Mouse (Mus musculus) brown adipose tissue, adult 24 weeks (tissue): ENCODE data around the gene Fam53b. TPM values are rescaled to one million over a fixed set of nuclear protein-coding genes. Genes with fewer than 3 reads are reported as not detected.

Source experiments
- H3K27ac ChIP-seq: fragments of 200-500 bp; replicated peaks from 2 replicates; pipeline ENCODE4 v1.5.1; 2012; ENCODE audit warnings: low read depth, mild to moderate bottlenecking, low read length
- H3K4me1 ChIP-seq: fragments of 200-500 bp; 2 replicates; pipeline ENCODE4 v1.6.1; 2012; ENCODE audit warnings: low read length, mixed read lengths; ENCODE audit not compliant: control insufficient read depth, insufficient read depth, insufficient read length
- H3K4me3 ChIP-seq: fragments of 200-500 bp; 2 replicates; pipeline ENCODE4 v1.5.1; 2012; ENCODE audit warnings: low read depth, mild to moderate bottlenecking, low read length, moderate library complexity; ENCODE audit not compliant: insufficient read depth
- polyA plus RNA-seq: library from polyadenylated mRNA; stranded (reverse); fragments of >200 nt; gene quantifications from 2 replicates; pipeline ENCODE4 v1.2.4, GENCODE M21; 2012; ENCODE audit not compliant: missing spikeins, insufficient read depth, insufficient read length

The Fam53b gene
- polyA plus RNA-seq, 1 experiment = 44.1 TPM

DNA sequence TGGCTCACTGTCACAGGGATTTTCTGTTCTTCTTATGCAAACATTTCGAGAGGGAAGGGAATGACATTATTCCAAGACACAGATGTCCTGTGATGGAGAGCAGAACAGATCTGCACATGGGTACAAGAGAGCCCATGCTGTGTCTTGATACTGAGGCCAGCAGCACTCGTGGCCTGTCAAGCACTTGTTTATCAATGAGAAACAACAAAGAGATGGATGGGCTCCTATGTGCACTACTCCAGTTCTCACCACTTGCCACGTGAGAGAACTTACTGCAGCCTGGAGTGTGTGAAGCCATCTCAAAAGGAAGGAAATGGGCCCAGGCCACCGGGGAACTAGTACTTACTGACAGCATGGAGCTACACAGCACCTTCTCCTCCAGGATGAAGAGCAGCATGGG is 27.2 kb downstream of the Fam53b start:
- Histone ChIP-seq H3K27ac (peak overlapping the region; percentile 96), H3K4me3 (no peak overlapping the region), H3K4me1 (peaks cover 68% of the 10 kb centered on the region)

DNA sequence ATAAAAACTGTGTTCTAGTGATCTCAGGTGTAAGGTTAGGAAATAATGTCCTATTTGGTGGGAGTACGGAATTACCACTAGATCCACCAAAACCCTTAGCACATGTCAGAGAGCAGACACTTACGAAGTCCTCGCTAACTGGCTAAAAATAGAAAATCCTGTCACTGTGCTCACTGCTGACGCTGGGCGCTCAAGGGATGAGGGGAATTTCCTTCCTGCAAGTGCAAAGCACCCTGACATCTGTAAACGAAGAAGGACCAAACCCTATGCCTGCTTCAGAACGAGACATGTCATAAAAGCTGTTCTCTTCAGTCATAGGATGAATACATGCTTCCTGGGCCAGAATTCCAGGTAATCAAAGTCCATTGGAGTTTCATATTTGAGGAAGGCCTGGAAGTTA is 27.7 kb downstream of the Fam53b start:
- Histone ChIP-seq H3K4me3 (no peak overlapping the region), H3K27ac (peak overlapping the region; percentile 96)

DNA sequence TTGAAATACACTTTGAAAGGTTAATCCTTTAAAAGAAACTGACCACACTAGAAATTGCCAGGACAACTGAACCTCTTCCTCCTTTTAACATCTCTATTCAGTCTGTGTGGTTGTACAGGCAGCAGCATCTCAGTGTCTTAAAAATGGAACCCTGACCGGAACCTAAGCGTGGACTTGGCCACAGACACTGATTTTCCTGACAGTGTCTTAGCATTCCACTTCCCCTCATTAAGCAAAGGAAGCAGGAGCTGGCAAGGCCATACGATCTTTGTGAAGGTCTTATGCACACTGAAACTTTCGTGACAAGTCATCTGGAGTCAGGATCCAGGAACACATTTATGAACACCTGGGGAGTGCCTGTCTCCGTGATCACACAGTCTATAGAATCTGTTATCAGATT is 29.6 kb downstream of the Fam53b start:
- H3K4me3 ChIP-seq = no peak overlapping the region
- peaks cover 67% of the 10 kb centered on the region for H3K4me1 ChIP-seq
- H3K27ac ChIP-seq = peak overlapping the region; percentile 19

More for the DNA sequence above, 27.7 kb downstream of the Fam53b start:
- H3K4me1 ChIP-seq = peaks cover 70% of the 10 kb centered on the region

DNA sequence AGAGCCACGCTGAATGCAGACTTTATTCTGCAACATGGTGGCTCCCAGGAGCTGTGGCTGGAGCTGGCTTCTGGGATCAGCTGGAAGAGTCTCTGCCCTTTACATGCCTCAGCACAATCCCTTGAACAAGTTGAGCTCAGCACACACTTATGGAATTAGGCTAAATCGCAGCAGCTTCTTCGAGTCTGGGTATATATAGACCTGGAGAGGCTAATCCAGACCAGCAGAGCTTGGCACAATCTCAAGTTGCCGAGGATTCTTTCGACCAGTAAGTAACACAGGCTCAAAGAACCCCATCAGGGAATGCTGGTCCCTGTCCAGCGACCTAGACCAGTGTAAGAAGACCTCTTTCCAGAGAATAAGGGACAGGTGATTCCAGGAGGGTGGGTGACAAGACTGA is 31.8 kb downstream of the Fam53b start:
- Histone ChIP-seq H3K4me1 (peaks cover 68% of the 10 kb centered on the region), H3K27ac (peak overlapping the region; percentile 18; the same call in 1 of the 2 replicates), H3K4me3 (no peak overlapping the region)

DNA sequence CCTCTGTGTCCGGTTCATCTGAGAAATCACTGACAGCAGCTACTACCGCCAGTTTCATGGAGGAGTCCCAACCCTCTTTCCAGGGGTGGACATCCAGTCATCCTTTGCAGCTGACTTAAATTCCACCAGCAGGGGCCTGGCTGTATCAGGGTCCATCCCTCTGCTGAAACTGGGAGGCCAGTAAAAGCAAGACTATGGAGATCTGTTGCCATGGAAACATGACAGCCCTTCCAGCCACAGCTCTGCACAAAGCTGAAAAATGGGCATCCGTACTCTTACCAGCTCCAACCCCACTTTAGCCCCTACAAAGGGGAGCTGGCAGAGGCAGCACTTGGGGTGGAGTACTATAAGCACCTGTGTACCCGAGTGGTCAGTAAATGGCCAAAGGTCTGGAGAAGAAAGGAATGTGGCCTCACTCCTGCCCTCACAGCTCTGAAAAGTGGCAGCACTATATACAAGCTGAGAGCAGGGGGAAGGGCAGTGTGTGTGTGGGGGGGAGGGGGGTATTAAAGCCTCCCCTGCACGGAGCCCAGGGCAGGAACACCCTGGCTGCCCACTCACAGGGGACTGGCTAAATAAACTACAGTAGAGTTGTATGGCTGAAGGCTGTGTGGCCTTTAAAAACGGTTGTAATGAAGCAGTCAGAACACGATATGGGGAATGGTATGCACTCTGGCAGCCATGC is 32.4 kb downstream of the Fam53b start:
- Histone ChIP-seq H3K4me1 (peaks cover 69% of the 10 kb centered on the region), H3K27ac (peak overlapping the region; percentile 42), H3K4me3 (no peak overlapping the region)

DNA sequence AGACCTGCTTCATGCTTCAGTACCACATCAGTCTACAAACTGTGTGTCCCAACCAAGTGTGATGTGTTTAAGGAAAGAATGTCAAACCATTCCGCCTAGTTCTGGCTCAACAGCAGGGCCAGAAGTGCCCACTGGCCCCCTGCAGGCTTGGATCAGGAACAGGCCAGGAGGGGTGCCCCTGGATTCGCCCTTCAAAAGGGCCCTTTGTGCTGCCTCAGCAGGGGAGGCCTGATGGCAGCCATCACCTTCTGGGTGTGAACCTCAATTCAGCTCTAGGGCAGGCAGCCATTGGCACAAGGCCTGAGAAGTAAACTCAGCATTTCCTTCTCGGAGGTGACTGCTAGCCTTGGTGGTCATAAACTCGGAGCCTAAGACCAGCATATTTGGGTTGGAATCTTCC is 33.1 kb downstream of the Fam53b start:
- no peak overlapping the region for H3K4me3 ChIP-seq
- peaks cover 72% of the 10 kb centered on the region for H3K4me1 ChIP-seq
- H3K27ac ChIP-seq = peak overlapping the region; percentile 42

DNA sequence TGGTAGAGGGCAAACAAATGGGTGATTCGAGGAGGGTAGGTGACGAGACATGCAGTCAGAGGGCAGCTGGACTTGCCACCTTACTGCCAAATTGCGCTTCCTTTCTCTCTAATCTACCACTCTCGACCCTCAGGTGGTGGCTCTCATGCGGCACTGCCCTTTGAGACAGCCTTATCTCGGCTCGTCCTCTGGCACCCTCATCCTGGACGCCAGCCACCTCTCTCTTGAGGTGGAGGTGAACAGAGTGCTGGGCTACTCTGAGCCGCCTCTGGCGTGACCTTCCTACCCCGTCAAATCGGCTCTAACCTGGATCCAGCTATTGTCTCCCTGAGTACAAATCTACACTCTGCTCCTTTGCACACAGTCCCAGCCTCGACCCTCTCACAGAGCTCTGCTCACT is 35.1 kb downstream of the Fam53b start:
- Histone ChIP-seq H3K4me1 (peaks cover 75% of the 10 kb centered on the region), H3K4me3 (no peak overlapping the region), H3K27ac (no peak overlapping the region)

DNA sequence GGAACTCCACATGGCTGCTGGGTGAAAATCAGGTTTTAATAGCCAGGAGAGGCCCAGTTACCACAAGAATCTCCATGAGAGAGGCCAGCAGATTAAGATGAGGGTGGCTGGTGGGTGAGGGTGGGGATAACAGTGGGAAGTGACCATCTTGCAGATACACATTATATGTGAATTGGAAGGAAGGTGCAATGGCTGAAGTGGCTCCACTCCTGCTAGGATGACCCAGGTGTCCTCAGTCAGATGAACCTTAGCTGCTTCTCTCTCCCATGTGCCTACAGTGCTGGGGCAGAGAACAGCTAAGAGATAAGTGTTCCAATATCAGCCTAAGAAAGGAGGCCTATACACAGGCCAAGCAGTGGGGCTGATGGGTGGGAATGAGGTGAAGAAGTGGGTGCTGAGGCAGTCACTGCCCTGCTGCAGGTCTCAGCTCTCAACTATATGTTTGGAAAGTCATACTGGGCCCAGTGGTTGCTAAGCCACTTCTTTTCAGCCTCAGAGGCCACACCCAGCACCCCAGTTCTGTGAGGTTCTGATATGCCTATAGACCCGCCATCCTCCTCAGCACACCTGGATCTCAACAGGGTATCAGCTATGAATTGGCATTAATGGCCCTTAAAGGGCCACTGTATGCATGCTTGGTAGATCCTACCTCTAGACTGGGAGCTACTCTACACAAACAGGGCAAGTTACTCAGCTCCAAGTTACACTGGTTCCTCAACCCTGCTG is 35.8 kb downstream of the Fam53b start:
- no peak overlapping the region for H3K4me3 ChIP-seq
- H3K27ac ChIP-seq = peak overlapping the region; percentile 90
- peaks cover 79% of the 10 kb centered on the region for H3K4me1 ChIP-seq

DNA sequence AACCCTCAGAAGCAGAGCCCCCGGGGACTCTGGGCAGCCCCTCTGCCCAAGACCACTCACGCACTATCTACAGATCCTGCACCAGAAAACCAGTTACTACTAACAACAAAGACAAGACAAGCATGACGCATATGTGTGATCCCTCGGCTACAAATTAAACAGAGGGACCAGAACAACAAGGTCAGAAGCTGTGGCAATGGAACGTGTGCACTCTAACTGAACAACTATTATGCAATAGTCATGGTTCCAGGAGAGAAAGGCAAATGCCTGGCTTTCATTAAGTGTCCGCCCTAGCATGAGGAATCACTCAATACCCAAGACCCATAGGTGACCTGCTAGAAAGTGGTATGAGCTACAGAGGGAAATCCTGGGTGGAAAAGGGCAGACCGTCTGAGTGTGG is 36.6 kb downstream of the Fam53b start:
- H3K4me1 ChIP-seq = peaks cover 78% of the 10 kb centered on the region
- H3K27ac ChIP-seq = peak overlapping the region; percentile 90
- H3K4me3 ChIP-seq = no peak overlapping the region

DNA sequence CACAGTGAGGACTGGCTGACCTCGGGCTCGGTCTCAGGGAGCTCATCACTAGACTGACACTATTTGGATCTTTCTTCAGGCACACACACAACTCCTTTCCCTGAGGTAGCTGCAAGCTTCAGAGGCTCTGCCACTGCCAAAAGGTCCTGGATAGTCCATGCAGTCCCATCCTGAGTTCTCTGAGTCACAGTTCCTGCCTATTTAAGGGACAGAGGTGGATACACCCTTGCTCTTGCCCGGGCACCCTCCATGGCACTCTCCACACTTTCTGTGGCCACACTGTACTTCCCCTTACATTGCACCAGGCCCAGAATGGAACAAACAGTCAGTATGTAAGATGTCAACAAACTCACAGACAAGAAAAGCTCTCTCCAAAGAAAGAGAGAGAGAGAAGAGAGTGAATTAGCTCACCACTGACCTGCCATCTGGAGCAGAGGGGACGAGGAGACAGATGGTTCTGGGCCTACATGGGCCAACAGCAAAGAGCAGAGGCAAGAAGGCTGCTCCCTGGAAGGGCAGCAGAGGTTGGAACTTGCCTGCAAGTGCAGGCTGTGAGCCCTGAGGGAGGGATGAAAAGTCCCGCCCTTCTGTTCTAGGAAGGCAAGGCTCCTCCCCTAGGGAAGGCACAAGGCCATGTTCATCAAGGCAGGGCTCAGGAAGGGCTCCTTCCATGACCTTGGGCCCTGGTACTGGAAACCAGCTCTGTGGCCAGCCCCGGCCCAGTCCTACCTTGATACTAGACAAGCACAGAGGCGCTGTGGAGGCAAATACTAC is 37.2 kb downstream of the Fam53b start:
- Histone ChIP-seq H3K27ac (peak overlapping the region; percentile 90), H3K4me1 (peaks cover 72% of the 10 kb centered on the region), H3K4me3 (peak overlapping the region; percentile 47)

DNA sequence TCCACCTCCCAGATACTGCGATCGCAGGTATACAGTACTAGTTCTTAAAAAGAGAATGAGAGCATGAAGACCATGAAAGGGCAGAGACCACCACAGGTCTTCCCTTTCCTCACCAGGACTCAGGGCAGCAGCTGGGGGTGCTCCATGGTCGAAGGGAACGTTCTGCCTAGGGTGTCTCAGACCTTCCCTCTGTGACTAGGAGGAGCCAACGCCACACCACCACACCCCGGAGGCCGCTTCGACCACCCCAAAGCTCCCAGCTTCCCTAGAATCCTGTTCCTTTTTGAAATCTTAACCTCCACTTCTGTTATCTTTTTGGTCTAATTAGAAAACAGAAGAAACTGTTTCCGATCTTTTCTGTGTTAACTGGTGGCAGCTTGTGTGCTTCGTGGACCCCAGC is 37.8 kb downstream of the Fam53b start:
- Histone ChIP-seq H3K4me1 (peaks cover 67% of the 10 kb centered on the region), H3K4me3 (peak overlapping the region; percentile 47), H3K27ac (peak overlapping the region; percentile 90)

DNA sequence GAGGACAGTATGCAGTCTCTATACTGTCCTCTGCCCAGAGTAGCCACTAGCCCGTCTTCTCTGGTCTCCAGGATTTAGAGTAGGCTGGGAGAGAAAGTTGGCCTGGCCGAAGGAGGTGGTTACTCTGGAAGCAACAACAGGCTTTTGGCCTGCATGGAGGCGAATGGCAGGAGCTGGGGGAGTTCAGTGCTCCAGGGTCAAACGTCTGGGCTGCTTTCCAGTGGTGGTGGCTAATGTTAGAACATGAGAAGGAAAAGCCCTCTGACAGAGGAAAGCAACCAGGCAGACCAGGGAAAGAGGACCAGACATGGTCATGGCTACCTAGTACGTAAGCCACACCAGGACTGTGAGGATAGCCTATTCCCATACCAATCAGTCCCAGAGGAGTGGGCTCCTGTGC is 38.4 kb downstream of the Fam53b start:
- Histone ChIP-seq H3K4me3 (peak overlapping the region; percentile 47), H3K27ac (peak overlapping the region; percentile 90), H3K4me1 (peaks cover 62% of the 10 kb centered on the region)

DNA sequence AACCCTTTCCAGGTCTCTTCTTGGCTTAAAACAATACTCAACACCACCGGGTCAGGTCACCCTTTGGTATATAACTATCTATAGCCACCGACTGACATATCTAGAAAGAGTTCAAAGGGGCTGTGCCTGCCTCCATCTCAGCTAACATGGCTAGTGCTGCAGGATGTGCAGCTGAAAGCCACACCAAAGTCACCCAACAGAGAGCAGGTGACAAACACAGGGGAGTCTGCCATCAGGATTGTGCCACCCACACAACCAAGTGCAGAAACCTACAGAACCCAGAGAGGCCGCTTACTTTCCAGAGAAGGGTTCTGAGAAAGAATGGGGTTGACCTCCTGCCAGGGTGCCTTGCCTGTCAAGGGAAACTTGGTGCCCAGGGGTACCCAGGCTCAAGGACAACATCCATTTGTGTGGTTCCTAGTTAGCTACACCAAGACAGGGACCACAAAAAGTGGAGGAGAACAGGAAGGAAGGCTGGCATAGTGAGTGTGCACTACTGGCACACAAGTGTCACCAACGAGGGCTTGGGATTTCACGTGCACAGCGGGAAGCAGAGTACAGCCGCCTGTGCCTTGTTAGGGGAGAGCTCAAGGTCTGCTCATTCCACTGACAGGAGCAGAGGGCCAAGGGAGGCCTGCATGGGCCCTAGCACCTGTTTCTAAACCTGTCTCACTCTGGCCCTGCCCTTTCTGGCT is 40.5 kb downstream of the Fam53b start:
- H3K4me3 ChIP-seq = no peak overlapping the region
- peak overlapping the region; percentile 28; the same call in 1 of the 2 replicates for H3K27ac ChIP-seq
- H3K4me1 ChIP-seq = peaks cover 62% of the 10 kb centered on the region

DNA sequence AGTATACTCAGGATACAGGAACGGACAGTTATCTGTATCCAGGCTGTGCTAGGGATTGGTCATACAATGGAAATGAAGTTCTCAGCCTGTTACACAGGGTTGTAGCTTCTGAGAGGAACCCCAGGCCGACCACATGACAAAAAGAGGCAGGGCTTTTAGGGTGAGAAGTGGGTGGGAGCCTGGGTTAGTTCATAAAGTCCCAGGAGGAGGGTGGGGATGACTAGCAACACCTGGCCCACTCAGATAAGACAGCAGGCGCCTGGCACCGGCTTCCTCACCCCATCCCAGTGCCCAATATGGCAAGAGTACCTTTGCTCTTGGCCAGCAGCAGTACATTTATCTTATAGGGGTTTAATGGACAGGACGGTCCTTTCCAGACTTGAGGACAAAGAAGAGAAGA is 41.2 kb downstream of the Fam53b start:
- Histone ChIP-seq H3K4me1 (peaks cover 58% of the 10 kb centered on the region), H3K4me3 (no peak overlapping the region), H3K27ac (0 out of 2 replicates have a peak overlapping the region, but pooled peaks have one; percentile 4)
